Mouse (Mus musculus) T-helper 1 cell (primary cell): ENCODE results near the gene Zbtb46.
"Not testable (repeated sequence)": the region's sequence is repeated elsewhere in the genome, so short reads cannot be mapped to it uniquely, and the experiment has no call there.

Experiments used
- in situ Hi-C: fragments of 300-600 bp; cut with MboI, MseI; formaldehyde crosslinking; loops from one replicate; pipeline ENCODE4 v1.15.1; 2025; ENCODE audit warnings: high pct_unique_total_duplicates

Zbtb46 gene

GRCm38 (mm10) chr2:181459153-181459672, at the start of gene Zbtb46:
Zbtb46 (minus strand) TSS chr2:181459426.
- in situ Hi-C loops = loop anchor here (10.0 kb wide), 1 partner anchor 1594 kb away; no protein-coding TSS in a partner anchor

GRCm38 (mm10) chr2:181498644-181499043, 39.4 kb upstream of the Zbtb46 start:
- in situ Hi-C loops = no loop called here

GRCm38 (mm10) chr2:181497548-181497875, 38.3 kb upstream of the Zbtb46 start:
- in situ Hi-C loops = no loop called here

DNA sequence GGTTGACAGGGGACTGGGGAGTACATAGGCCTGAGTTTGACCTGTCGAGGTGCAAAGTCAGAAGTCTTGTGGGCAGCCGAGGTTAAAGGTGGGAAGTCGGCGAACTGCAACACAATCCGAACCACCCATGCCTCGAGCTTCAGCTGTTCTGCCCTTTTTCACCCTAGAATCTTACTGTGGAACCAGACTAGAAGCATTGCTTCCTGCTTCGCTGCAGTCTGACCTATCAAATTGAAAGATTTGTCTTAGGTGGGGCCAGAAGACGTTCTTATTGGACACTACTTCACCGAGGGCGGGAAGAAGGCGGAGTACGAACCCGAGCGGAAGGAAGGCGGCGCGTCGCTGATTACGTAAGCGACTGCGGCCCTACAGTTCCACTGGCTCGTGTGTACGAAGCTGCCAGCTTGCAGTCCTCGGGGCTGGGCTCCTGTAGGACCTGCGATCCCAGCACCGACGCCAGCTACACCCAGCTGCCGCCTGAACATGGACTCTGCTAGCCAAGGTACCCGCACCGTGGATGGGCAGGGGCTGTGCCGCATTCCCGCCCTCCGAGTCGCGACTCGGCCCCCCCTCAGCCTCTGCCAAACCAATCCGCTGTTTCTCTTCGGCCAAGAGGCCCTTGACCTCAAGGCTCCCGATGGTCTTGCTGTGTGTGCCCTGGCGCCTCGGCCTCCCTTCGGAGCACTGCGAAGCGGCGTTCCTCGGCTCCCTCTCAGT, 37.8 kb upstream of the Zbtb46 start, which contains the start of gene Tpd52l2:
Gene Tpd52l2, plus strand, starts transcription at position 312 of the 717 bp plus-strand sequence.
- in situ Hi-C loops = no loop called here

DNA sequence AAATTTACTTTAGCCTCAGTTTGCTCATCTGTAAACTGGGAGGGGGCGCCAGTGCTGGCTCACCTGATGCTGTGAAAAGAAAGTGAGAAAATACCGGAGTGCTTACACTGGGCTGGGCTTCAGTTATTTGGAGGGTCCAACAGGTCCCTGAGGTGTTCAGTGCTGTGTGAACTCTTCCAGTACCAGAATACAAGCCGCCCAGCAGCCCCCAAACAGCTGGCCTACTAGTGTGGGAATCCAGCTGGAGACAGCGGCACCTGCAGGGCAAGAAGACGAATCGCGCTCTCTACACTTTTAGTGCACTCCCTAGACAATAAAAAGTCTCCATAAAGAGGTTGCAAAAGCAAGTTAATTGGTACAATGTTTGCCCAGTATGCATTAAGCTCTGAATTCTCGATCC, 37.1 kb upstream of the Zbtb46 start:
- in situ Hi-C loops = no loop called here

DNA sequence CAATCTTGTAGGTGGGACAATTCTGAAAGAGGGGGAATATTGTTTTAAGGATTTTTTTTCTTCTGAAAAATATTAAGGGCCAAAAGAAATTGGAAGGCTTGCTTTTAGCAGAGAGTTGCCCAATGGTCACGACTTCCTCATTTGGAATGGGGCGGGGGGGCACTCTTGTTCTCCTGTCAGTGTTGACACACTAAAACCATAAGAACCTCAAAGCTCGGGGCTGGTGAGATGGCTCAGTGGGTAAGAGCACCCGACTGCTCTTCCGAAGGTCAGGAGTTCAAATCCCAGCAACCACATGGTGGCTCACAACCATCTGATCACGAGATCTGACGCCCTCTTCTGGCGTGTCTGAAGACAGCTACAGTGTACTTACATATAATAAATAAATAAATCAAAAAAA, 36.6 kb upstream of the Zbtb46 start:
- in situ Hi-C loops = not testable (repeated sequence)

DNA sequence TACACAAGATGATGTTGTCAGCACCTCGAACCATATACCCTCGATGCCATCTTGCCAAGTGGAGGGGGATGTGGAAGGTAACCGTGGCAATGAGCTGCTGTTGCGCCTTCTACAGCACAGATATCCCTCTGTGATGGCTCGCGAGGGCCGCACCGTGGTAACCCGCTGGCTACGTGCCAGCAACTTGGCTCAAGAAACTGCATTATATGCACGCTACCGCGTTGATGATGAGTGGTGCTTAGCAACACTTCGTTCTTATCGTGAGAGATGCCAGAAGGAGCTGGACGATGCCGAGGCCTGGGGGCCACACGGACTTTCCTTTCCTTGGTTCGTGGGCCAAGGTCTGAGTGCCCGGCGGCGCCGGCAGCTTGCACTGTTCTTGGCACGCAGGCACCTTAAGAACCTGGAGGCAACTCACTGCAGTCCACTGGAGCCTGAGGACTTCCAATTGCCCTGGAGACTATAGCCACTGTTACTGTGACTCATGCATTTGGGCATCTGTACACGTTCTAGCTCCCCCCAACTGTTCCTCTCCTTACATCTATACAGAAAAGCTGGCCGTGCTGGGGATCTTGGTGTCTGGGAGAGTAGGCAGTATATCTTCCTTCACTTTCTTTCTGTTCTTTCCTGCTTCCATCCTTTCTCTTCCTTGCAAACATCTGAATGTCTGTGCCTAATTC, 35.2 kb upstream of the Zbtb46 start:
- in situ Hi-C loops = loop anchor here (5.0 kb wide), 1 partner anchor 102 kb away; no protein-coding TSS in a partner anchor

GRCm38 (mm10) chr2:181493156-181493927, 34.1 kb upstream of the Zbtb46 start, which contains the start of gene Abhd16b:
Abhd16b (plus strand) TSS chr2:181493206.
- in situ Hi-C loops = loop anchor here (5.0 kb wide), 1 partner anchor 101 kb away; no protein-coding TSS in a partner anchor

GRCm38 (mm10) chr2:181492206-181492605, 33.0 kb upstream of the Zbtb46 start:
- in situ Hi-C loops = loop anchor here (5.0 kb wide), 1 partner anchor 100 kb away; no protein-coding TSS in a partner anchor

GRCm38 (mm10) chr2:181491432-181492205, 32.4 kb upstream of the Zbtb46 start:
- in situ Hi-C loops = loop anchor here (5.0 kb wide), 1 partner anchor 99 kb away; no protein-coding TSS in a partner anchor

DNA sequence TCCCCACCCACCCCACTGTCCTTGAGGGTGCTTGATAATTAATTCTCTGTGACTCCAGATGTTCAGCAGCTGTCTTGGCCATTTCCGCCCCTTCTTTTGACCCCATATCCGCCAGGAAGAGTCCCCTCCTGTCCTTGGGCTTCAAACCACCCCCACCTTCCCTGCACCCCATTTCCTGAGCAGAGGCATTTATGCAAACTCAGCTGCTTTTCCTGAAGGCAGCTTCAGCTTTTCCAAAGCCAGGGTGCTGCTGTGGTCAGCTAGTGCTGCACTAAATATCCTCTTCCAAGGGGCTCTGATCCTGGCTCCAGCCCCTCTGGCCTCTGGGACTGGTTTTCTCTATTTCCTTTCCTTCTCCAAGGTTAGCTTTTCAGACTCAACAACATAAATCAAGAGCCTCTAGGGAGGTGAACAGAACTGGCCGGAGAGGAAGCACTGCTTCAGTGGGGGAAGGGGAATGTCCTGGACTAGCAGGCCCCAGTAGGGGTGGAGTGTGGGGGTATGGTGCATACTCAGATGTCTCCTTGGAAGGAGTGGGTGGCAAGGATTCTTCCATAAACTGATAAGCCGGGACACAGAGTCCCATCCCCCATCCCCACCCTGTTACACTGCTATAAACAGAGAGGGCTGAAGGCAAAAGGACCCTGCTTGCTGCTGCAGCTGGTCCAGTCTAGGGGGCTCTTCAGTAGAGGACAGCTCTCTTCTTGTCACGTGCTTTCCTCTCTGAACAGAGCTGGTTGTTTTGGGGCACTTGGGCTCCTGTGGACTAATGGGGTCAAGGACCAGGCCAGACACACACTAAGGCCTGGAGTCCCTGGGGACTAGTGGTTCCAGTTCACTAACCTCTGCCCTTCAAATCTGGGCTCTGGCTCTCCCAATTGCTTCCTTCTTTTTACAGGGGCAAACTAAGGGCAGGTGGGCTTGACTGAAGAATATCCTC, 28.4 kb upstream of the Zbtb46 start:
- in situ Hi-C loops = loop anchor here (5.0 kb wide), 2 partner anchors 35 to 70 kb away; no protein-coding TSS in a partner anchor

GRCm38 (mm10) chr2:181485741-181486140, 26.5 kb upstream of the Zbtb46 start:
- in situ Hi-C loops = loop anchor here (5.0 kb wide), 2 partner anchors 33 to 68 kb away; no protein-coding TSS in a partner anchor

DNA sequence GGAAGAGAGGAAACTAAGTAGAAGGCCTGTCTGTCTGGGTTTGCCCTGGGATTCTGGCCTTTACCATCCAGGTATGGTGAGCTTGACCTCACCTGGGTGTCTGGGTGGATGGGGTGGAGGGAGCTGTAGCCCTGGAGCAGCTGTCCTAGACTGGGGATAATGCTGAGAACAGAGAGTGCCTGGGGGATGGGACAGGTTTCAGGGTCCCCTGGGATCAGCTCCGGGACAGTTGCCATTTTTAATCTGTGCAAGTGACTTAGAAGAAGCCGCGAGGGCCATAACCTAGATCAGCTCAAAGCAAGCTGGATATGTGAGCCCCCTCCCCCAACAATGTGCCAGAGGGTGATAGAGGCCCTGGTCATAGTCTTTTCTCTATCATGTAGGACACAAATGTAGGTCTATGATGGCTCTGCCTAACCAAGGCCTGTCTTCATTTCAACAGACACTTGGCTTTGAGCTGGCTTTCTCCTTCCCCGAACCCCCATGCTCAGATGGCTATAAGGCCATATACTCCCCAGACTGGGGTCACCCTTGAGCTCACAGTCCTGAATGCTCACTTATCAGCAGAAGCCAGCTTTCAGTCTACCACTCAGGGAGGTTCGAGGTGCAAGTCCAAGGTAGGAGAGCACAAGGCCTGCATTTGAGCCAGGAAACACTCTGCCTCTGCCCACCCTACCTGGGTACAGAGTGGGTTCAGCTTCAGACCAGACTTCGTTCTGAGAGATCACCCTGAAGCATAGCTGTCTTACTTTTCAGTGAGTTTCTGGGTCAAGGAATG, 25.4 kb upstream of the Zbtb46 start:
- in situ Hi-C loops = loop anchor here (5.0 kb wide), 2 partner anchors 32 to 67 kb away; no protein-coding TSS in a partner anchor

DNA sequence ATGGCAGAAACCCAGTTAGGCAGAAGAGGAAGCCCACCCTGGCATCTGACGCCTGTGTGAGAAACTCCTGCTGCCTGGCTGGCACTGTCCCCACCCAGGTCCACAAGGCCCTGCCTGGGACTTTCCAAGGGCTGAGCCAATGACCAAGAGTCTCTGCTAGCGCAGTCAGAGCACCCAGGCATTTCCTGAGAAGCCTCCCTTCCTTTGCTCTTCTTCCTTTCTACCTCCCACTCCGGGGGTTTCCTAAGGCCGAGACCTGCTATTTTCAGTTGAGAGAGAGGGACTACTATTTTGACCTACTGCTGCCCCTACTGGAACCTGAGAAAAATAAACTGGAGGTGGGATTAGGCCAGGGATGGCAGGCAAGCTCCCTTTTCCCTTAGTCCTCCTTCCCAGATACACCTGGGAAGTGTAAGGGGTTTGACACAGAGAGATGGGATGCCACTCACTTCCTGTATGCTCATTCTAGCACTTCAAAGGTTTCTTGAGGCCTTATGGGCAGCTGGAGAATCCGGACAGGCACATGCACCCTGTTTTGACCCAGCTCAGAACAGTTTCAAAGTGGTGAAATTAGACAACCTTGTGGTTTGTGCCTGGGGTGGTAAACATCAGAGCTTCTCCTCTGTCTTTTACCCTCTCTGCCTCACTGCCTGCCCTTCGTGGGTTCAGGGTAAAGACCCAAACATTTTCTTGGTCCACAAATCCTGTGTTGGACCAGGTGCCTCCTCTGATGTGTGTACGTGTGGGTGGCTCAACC, 24.5 kb upstream of the Zbtb46 start:
- in situ Hi-C loops = no loop called here

GRCm38 (mm10) chr2:181483120-181483519, 23.9 kb upstream of the Zbtb46 start:
- in situ Hi-C loops = no loop called here

DNA sequence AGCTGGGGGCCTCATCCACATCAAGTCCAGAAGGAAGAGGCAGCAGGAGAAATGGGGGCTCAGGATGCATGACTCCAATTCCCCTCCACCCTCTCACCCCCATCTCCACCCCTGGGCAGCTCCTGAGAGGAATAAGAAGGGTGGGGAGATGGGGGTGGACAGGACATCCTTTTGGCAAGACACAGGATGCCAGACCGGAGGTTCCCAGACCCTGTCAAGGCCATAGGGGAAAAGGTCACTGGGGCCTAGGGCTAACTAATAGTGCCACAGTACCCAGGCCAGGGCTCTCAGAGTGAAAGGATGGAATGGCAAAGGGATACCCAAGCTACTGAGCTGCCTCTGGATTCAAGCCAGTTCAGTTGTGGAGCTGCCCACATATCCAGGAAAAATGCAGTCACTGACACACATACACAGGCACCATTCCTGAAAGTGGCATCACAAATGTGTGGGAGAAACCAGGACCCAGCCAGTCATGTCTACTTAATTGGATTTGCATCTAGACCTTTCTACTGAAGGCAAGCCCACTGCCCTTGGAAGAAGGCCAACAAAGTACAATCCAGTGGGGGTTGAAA, 13.1 kb upstream of the Zbtb46 start:
- in situ Hi-C loops = no loop called here

- in situ Hi-C loops = no loop called here
Measured at GRCm38 (mm10) chr2:181471246-181471645, 12.0 kb upstream of the Zbtb46 start.

- in situ Hi-C loops = no loop called here
Measured at GRCm38 (mm10) chr2:181470285-181470684, 11.1 kb upstream of the Zbtb46 start.
